Mouse (Mus musculus) CD8-positive naive resting alpha-beta T cell, adult 2 months (primary cell): Measurements from ENCODE around the gene Cox5a.

Source experiments
- DNase-seq, 2 experiments: peaks; one replicate each; pipeline ENCODE4 v3.0.0; 2022; ENCODE audit warnings: low read depth in 2 of 2, low spot score in 2 of 2

Cox5a gene

DNA sequence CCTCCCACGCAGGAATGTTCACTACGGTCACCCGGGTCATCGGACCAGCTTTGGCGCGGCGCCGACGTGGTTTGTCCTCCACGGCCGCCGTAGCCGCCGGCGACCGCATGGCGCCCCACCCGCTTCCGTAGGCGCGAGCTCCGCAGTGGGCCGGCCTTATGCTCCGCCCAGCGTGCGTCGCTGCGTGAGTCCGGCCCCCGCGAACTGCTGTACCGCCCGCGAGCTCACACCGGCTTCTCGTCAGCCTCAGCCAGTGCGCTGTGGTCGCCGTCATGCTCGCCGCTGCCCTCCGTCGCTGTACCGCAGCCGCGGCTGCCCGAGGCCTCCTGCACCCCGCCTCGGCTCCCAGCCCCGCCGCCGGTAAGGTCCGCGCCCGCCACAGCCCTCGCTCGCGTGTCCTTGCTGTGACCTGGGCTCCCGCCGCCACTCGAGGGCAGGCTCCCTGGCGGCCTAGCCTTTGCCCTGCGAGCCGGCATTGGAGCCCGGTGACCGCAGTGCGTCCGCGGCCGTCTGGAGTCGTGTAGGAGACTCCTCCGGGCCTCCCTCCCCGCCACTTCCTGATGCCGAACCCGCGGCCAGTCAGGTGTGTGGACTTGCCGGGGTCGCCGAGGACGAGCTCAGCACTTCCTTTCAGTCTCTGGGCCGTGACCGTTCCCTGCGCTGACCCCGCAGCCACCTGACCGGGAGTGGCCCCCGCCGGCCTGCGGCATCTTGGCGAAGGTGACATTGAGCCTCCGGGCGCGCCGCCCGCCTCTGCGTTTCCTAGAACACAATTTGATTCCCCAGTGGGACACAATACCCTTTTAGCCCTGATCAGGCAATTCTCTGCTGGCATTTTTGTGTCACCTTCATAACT, at the start of gene Cox5a:
Gene Cox5a (plus strand): TSS at position 219 of the 856 bp plus-strand sequence.
- DNase-seq = peak; percentile 74 to 75

DNA sequence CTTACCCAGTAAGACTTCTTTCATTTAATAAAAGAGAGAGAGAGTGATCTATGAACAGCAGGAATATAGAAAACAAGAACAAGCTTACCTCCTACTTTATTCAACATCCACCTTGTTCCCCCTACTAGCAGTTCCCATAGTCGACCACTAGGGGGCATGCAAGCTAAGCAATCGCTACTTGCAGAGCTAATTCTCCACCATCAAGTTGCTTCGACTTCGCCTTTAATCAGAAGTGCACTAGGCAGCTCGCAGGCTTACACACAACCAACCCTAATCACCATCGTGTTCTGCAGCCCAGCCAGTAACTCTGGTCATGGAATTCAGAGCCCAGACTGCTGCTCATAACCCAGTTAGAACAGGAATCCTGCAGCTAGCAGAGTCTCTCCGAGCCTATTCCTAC, 35.3 kb upstream of the Cox5a start:
- peak; percentile 75 to 81 for DNase-seq

- no peak for DNase-seq
These were observed 33.3 kb upstream of the Cox5a start for GRCm38 (mm10) chr9:57487807-57488206.

GRCm38 (mm10) chr9:57493532-57493931, 27.5 kb upstream of the Cox5a start:
- no peak for DNase-seq

DNA sequence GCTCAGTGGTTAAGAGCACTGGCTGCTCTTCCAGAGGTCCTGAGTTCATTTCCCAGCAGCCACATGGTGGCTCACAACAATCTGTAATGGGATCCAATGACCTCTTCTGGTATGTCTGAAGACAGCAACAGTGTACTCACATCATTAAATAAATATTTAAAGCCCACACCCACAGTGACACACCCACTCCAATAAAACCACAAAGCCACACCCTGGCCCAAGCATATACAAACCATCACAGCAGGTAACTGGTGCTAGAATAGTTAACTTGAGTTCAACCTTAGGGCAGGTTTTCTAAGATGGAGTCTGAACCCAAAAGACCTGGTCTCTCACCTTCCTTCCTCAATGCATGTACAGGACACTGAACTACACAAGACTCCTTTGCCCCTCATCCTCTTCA, 26.1 kb upstream of the Cox5a start:
- DNase-seq = no peak

DNA sequence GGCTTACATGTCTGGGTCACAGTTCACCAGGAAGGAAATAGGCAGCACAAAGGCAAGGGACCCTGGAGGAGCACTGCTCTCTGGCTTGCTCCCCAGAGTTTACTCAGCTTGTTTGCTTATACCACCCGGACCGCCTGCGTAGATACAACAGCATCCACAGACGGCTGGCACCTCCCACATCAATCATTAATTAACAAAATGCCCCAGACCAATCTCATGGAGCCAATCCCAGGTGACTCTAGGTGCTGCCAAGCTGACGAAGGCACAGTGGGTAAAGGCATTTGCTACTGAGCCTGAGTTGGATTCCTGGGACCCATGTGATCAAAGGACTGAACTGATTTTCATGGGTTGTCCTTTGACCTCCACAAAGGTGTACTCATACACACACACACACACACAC, 23.8 kb upstream of the Cox5a start:
- no peak for DNase-seq

- DNase-seq = no peak
These were observed 22.5 kb upstream of the Cox5a start for GRCm38 (mm10) chr9:57498536-57498935.

- no peak for DNase-seq
These were observed 19.6 kb upstream of the Cox5a start for GRCm38 (mm10) chr9:57501452-57501851.

DNA sequence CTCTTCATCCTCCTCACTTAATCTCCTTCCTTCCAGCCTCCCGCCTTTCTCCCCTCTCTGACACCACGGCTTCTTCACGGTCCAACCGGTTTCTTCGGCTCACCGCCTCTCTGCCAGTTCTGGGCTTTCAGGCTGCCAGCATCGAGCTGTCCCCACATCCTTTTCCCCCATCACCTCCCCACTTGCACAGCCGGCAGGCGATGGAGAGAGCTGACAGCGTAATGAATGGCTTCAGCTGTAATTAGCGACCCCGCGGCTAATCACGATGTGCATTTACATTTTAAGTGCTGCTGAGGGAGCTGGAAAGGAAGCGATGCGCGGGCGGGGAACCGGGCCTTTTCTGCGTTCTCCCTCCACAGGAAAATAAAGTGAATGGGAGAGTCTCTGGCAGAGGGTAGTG, 19.2 kb upstream of the Cox5a start:
- no peak for DNase-seq

- no peak for DNase-seq
These were observed 18.0 kb upstream of the Cox5a start for GRCm38 (mm10) chr9:57502911-57503621.

- DNase-seq = no peak
These were observed 17.3 kb upstream of the Cox5a start, which contains the start of gene Rpp25 for GRCm38 (mm10) chr9:57503622-57504380. Gene Rpp25 (plus strand): TSS chr9:57504026.

- peak in 1 of 2 experiments; percentile 39 for DNase-seq
These were observed 16.7 kb upstream of the Cox5a start for GRCm38 (mm10) chr9:57504381-57504700.

DNA sequence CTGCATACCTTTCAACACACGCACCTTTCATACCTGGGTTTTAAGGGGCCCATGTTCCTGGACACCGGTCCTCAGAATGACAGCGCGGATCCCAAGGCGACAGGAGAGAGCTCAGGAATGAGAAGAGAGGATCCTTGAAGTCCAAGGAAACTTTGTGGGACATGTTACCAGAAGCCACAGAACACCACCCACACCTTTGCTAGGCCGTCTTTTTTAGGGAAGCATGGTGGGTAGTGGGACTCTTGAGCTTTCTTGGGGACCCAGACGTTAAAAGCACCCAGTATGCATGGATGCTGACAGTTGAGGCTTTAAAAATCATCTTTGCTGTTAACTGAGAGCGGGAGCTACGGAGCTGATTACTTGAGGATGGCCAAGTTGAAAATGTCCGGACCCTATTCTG, 16.2 kb upstream of the Cox5a start:
- DNase-seq = no peak

- no peak for DNase-seq
These were observed 15.4 kb upstream of the Cox5a start for GRCm38 (mm10) chr9:57505700-57506099.

DNA sequence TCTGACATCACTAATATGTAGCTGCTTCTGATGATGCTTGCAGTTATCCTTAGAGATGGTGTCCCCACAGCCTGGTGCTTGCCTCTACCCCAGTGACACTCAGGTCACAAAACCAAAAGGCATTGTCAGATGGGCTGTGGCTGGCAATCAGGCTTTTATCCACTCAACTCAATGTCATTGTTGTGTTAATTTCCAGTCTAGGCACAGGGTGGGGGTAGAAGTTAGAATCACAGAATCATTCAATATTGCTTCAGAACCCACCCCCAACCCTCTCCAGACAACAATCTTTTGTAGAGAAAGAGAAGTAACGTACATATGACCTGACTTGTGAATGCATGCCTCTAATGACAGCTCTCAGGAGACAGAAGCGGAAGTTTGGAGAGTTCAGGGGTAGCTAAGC, 10.5 kb upstream of the Cox5a start:
- no peak for DNase-seq

DNA sequence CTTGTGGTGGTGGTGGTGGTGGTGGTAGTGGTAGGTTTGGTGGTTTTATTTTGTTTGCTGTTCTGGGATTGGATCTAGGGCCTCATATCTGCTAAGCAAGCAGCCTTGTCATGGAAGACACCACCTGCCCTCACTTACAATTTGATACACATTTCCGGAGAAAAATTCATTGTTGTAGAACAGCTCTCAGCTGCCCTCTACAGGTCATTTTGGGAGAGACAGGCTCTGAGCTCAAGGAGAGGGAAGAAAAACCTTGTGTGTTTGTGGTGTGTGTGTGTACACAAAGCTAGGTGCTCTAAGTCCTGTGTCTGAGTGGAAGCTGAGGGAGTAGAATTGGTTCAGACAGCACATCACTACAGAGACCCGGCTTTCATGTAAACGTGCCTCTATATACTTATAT, 4.0 kb upstream of the Cox5a start:
- peak; percentile 64 to 76 for DNase-seq

- no peak for DNase-seq
These were observed 559 bp upstream of the Cox5a start for GRCm38 (mm10) chr9:57520375-57521055.

GRCm38 (mm10) chr9:57522114-57522860, 1.2 kb downstream of the Cox5a start:
- no peak for DNase-seq

GRCm38 (mm10) chr9:57522861-57523246, 1.8 kb downstream of the Cox5a start:
- DNase-seq = no peak

GRCm38 (mm10) chr9:57523754-57524153, 2.7 kb downstream of the Cox5a start:
- DNase-seq = peak in 1 of 2 experiments; percentile 58
